Mouse (Mus musculus): ENCODE measurements around the gene Scrt2. TPM values are rescaled to one million over a fixed set of nuclear protein-coding genes. Genes with fewer than 3 reads are reported as not detected.
A peak's percentile ranks its signal among the peaks of the same experiment; 100 is the strongest.

The Scrt2 gene
- total and polyA plus RNA-seq, 2 experiments from 2014 or later, result 2.2 to 10.8 TPM

DNA sequence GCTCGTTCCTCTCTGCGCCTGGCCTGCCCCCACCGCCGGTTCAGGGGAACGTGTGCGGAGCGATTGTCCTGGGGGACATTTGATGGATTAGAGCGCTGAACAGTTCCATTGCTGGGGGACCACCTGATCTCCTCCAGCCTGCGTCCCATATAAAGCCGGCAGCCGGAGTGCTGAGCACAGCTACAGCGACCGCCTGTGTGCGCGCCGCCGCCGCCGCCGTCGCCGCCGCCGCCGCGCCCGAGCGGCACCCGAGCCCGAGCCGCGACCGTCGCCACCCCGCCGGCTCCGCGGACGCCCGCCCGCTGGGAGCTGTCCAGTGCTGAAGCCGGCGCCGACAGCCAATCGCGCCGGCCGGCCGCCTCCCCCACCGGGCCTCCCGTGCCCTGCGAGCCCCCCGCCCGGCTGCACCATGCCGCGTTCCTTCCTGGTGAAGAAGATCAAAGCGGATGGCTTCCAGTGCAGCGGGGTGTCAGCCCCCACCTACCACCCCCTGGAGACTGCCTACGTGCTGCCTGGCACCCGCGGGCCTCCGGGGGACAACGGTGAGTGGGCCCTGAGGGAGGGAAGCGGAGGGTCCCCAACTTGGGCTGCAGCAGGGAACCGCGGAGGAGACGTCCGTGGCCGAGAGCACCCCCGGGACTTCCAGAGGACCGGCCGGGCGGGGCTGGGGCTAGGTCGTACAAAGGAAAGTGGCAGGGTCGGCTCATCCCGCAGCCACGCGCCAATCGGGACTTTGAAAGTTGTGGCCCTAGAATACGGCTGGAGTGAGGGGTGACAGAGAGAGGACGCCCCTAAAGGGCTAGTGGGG is 516 bp downstream of the Scrt2 start:
- Histone ChIP-seq H3K4me2 (ENCODE audit: low read depth, low read length, poor library complexity, severe bottlenecking) (peak overlapping the region; percentile 91), H3K9ac (replicated peaks; ENCODE audit: low read length, poor library complexity, severe bottlenecking) (peak overlapping the region; percentile 75), H3K4me1 (ENCODE audit: insufficient read depth, low read length) (peaks cover 31% of the 10 kb centered on the region), H3K36me3 (ENCODE audit: insufficient read depth, low read length) (no peaks in the 10 kb centered on the region), H3K27me3 (ENCODE audit: insufficient read depth, low read length) (no peaks in the 10 kb centered on the region), H3K27ac (ENCODE audit: low read depth, low read length) (peak overlapping the region; percentile 81), H3K4me3 (ENCODE audit: low read depth, low read length) (peak overlapping the region; percentile 81), H3K9me3 (ENCODE audit: low read length) (no peaks in the 10 kb centered on the region)
- DNase-seq (ENCODE audit: low spot score) (peak; percentile 82), ATAC-seq (ENCODE audit: low FRiP score) (peak; percentile 73)
- TF ChIP-seq CTCF (IDR thresholded peaks at IDR 0.05), result no peak
- under 1% methylated on average over 38 of the region's 81 CpGs for WGBS

- peak overlapping the region; percentile 91 for H3K4me2 ChIP-seq (ENCODE audit: low read depth, low read length, poor library complexity, severe bottlenecking)
- WGBS, result 11% methylated on average over 6 of the region's 7 CpGs
- H3K9me3 ChIP-seq (ENCODE audit: low read length), result no peaks in the 10 kb centered on the region
- no peak for TF ChIP-seq CTCF (IDR thresholded peaks at IDR 0.05)
- peak overlapping the region; percentile 75 for H3K9ac ChIP-seq (replicated peaks; ENCODE audit: low read length, poor library complexity, severe bottlenecking)
- H3K27me3 ChIP-seq (ENCODE audit: insufficient read depth, low read length), result no peaks in the 10 kb centered on the region
- ATAC-seq (ENCODE audit: low FRiP score) (0 out of 2 replicates have a peak, but pooled peaks have one; percentile 18), DNase-seq (ENCODE audit: low spot score) (no peak)
- H3K4me1 ChIP-seq (ENCODE audit: insufficient read depth, low read length), result peaks cover 34% of the 10 kb centered on the region
- peak overlapping the region; percentile 81 for H3K27ac ChIP-seq (ENCODE audit: low read depth, low read length)
- no peaks in the 10 kb centered on the region for H3K36me3 ChIP-seq (ENCODE audit: insufficient read depth, low read length)
- H3K4me3 ChIP-seq (ENCODE audit: low read depth, low read length), result peak overlapping the region; percentile 81
Measured at GRCm38 (mm10) chr2:152082456-152083285, 1.3 kb downstream of the Scrt2 start.

DNA sequence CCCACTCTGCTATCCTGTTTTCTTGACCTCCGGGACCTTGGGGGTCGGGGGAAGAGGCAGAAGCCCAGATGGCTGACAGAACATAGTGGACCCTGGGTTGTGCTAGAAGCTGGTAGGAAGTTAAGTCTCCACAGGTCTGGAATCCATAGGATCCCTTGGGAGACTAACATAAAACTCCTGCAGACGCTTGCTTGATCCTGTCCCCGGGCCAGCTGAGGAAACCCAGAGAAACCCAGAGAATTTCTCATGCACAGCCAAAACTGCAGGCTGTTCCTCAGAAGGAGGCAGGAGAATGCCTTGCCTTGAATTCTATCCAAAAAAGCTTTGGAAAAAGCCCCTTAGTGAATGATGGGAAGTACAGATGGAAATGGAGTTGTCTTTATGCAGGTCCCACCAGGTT is 2.1 kb downstream of the Scrt2 start:
- Histone ChIP-seq H3K4me2 (ENCODE audit: low read depth, low read length, poor library complexity, severe bottlenecking) (peak overlapping the region; percentile 91), H3K4me1 (ENCODE audit: insufficient read depth, low read length) (peaks cover 34% of the 10 kb centered on the region), H3K36me3 (ENCODE audit: insufficient read depth, low read length) (no peaks in the 10 kb centered on the region), H3K4me3 (ENCODE audit: low read depth, low read length) (peak overlapping the region; percentile 81), H3K27ac (ENCODE audit: low read depth, low read length) (peak overlapping the region; percentile 28; the same call in 1 of the 2 replicates), H3K27me3 (ENCODE audit: insufficient read depth, low read length) (no peaks in the 10 kb centered on the region), H3K9me3 (ENCODE audit: low read length) (no peaks in the 10 kb centered on the region), H3K9ac (replicated peaks; ENCODE audit: low read length, poor library complexity, severe bottlenecking) (0 out of 2 replicates have a peak overlapping the region, but pooled peaks have one; percentile 75)
- DNase-seq (ENCODE audit: low spot score) (no peak), ATAC-seq (ENCODE audit: low FRiP score) (no peak)
- WGBS, result 60% methylated on average over 4 of the region's 4 CpGs
- TF ChIP-seq CTCF (IDR thresholded peaks at IDR 0.05), result no peak

- Histone ChIP-seq H3K36me3 (ENCODE audit: insufficient read depth, low read length) (no peaks in the 10 kb centered on the region), H3K9ac (replicated peaks; ENCODE audit: low read length, poor library complexity, severe bottlenecking) (peak overlapping the region; percentile 51; the same call in 1 of the 2 replicates), H3K27me3 (ENCODE audit: insufficient read depth, low read length) (no peaks in the 10 kb centered on the region), H3K9me3 (ENCODE audit: low read length) (no peaks in the 10 kb centered on the region), H3K27ac (ENCODE audit: low read depth, low read length) (no peak overlapping the region; the same call in 1 of the 2 replicates), H3K4me2 (ENCODE audit: low read depth, low read length, poor library complexity, severe bottlenecking) (peak overlapping the region; percentile 91), H3K4me3 (ENCODE audit: low read depth, low read length) (peak overlapping the region; percentile 81), H3K4me1 (ENCODE audit: insufficient read depth, low read length) (peaks cover 34% of the 10 kb centered on the region)
- DNase-seq (ENCODE audit: low spot score), result no peak
- no peak for ATAC-seq (ENCODE audit: low FRiP score)
- 14% methylated on average over 6 of the region's 6 CpGs for WGBS
- TF ChIP-seq CTCF (IDR thresholded peaks at IDR 0.05), result no peak
Measured at GRCm38 (mm10) chr2:152084298-152084697, 3.0 kb downstream of the Scrt2 start.

- Histone ChIP-seq H3K27me3 (ENCODE audit: insufficient read depth, low read length) (no peaks in the 10 kb centered on the region), H3K27ac (ENCODE audit: low read depth, low read length) (peak overlapping the region; percentile 6; the same call in 1 of the 2 replicates), H3K9me3 (ENCODE audit: low read length) (no peaks in the 10 kb centered on the region), H3K9ac (replicated peaks; ENCODE audit: low read length, poor library complexity, severe bottlenecking) (no peak overlapping the region; the same call in 1 of the 2 replicates), H3K36me3 (ENCODE audit: insufficient read depth, low read length) (no peaks in the 10 kb centered on the region), H3K4me1 (ENCODE audit: insufficient read depth, low read length) (peaks cover 29% of the 10 kb centered on the region), H3K4me2 (ENCODE audit: low read depth, low read length, poor library complexity, severe bottlenecking) (0 out of 2 replicates have a peak overlapping the region, but pooled peaks have one; percentile 91), H3K4me3 (ENCODE audit: low read depth, low read length) (no peak overlapping the region)
- ATAC-seq (ENCODE audit: low FRiP score) (no peak), DNase-seq (ENCODE audit: low spot score) (no peak)
- WGBS, result 76% methylated on average over 6 of the region's 6 CpGs
- TF ChIP-seq CTCF (IDR thresholded peaks at IDR 0.05), result no peak
Measured at GRCm38 (mm10) chr2:152085414-152085813, 4.1 kb downstream of the Scrt2 start.

Data from midbrain, postnatal 0 days (tissue).